Mouse (Mus musculus): Measurements from ENCODE around the gene Celf2. TPM values are rescaled to one million over a fixed set of nuclear protein-coding genes. Genes with fewer than 3 reads are reported as not detected.
A peak's percentile ranks its signal among the peaks of the same experiment; 100 is the strongest.

The Celf2 gene
- total RNA-seq, 2 experiments from 2014 or later: 92.8 to 223 TPM

GRCm38 (mm10) chr2:6880941-6881575 lies 628.3 kb downstream of the Celf2 start:
- no peak for ATAC-seq (replicated peaks; ENCODE audit: poor library complexity, severe bottlenecking)

- ATAC-seq (replicated peaks; ENCODE audit: poor library complexity, severe bottlenecking): no peak
Observed at GRCm38 (mm10) chr2:6877094-6877493, 632.3 kb downstream of the Celf2 start.

- ATAC-seq (replicated peaks; ENCODE audit: poor library complexity, severe bottlenecking): no peak
Observed at GRCm38 (mm10) chr2:6876547-6876946, 632.8 kb downstream of the Celf2 start.

GRCm38 (mm10) chr2:6875071-6875611 lies 634.2 kb downstream of the Celf2 start:
- ATAC-seq (replicated peaks; ENCODE audit: poor library complexity, severe bottlenecking): no peak

GRCm38 (mm10) chr2:6874266-6874955 lies 635.0 kb downstream of the Celf2 start:
- no peak for ATAC-seq (replicated peaks; ENCODE audit: poor library complexity, severe bottlenecking)

GRCm38 (mm10) chr2:6873711-6874110 lies 635.7 kb downstream of the Celf2 start:
- ATAC-seq (replicated peaks; ENCODE audit: poor library complexity, severe bottlenecking): no peak

GRCm38 (mm10) chr2:6872894-6873255 lies 636.5 kb downstream of the Celf2 start:
- peak; percentile 55 for ATAC-seq (replicated peaks; ENCODE audit: poor library complexity, severe bottlenecking)

GRCm38 (mm10) chr2:6872131-6872893 lies 637.1 kb downstream of the Celf2 start:
- peak; percentile 71 for ATAC-seq (replicated peaks; ENCODE audit: poor library complexity, severe bottlenecking)

- no peak for ATAC-seq (replicated peaks; ENCODE audit: poor library complexity, severe bottlenecking)
Observed at GRCm38 (mm10) chr2:6871281-6872130, 637.9 kb downstream of the Celf2 start.

- ATAC-seq (replicated peaks; ENCODE audit: poor library complexity, severe bottlenecking): no peak
Observed at GRCm38 (mm10) chr2:6869956-6870710, 639.2 kb downstream of the Celf2 start.

GRCm38 (mm10) chr2:6867297-6867696 lies 642.1 kb downstream of the Celf2 start:
- ATAC-seq (replicated peaks; ENCODE audit: poor library complexity, severe bottlenecking): no peak

- ATAC-seq (replicated peaks; ENCODE audit: poor library complexity, severe bottlenecking): no peak
Observed at GRCm38 (mm10) chr2:6865785-6866184, 643.6 kb downstream of the Celf2 start.

GRCm38 (mm10) chr2:6850102-6850644 lies 659.2 kb downstream of the Celf2 start:
- no peak for ATAC-seq (replicated peaks; ENCODE audit: poor library complexity, severe bottlenecking)

- ATAC-seq (replicated peaks; ENCODE audit: poor library complexity, severe bottlenecking): no peak
Observed at GRCm38 (mm10) chr2:6849388-6849787, 660.0 kb downstream of the Celf2 start.

- no peak for ATAC-seq (replicated peaks; ENCODE audit: poor library complexity, severe bottlenecking)
Observed at GRCm38 (mm10) chr2:6830021-6830420, 679.3 kb downstream of the Celf2 start.

- no peak for ATAC-seq (replicated peaks; ENCODE audit: poor library complexity, severe bottlenecking)
Observed at GRCm38 (mm10) chr2:6827583-6827982, 681.8 kb downstream of the Celf2 start.

- no peak for ATAC-seq (replicated peaks; ENCODE audit: poor library complexity, severe bottlenecking)
Observed at GRCm38 (mm10) chr2:6823021-6823420, 686.3 kb downstream of the Celf2 start.

GRCm38 (mm10) chr2:6821593-6821992 lies 687.8 kb downstream of the Celf2 start:
- no peak for ATAC-seq (replicated peaks; ENCODE audit: poor library complexity, severe bottlenecking)

GRCm38 (mm10) chr2:6815281-6815680 lies 694.1 kb downstream of the Celf2 start:
- ATAC-seq (replicated peaks; ENCODE audit: poor library complexity, severe bottlenecking): no peak

Measured in granulocyte monocyte progenitor cell, adult 5-6 weeks (primary cell).